Mouse (Mus musculus) MEL-GATA-1-ER (cell line): Measurements from ENCODE around the gene E2f7.

Experiments
- DNase-seq: peaks from one replicate; pipeline ENCODE4 v3.0.0-alpha.2; 2012; ENCODE audit warnings: low read depth; ENCODE audit errors: extremely low read depth

Gene E2f7

GRCm38 (mm10) chr10:110744686-110745639 is at the start of gene E2f7:
Gene E2f7 (plus strand): TSS chr10:110745439.
- DNase-seq = peak; percentile 75

GRCm38 (mm10) chr10:110701276-110701675 is 44.0 kb upstream of the E2f7 start:
- DNase-seq = no peak

GRCm38 (mm10) chr10:110705672-110706071 is 39.6 kb upstream of the E2f7 start:
- no peak for DNase-seq

GRCm38 (mm10) chr10:110707390-110708113 is 37.7 kb upstream of the E2f7 start:
- DNase-seq = no peak

- no peak for DNase-seq
Measured at GRCm38 (mm10) chr10:110716887-110717286, 28.4 kb upstream of the E2f7 start.

- no peak for DNase-seq
Measured at GRCm38 (mm10) chr10:110726431-110726830, 18.8 kb upstream of the E2f7 start.

- DNase-seq = no peak
Measured at GRCm38 (mm10) chr10:110727816-110728215, 17.4 kb upstream of the E2f7 start.

- peak; percentile 58 for DNase-seq
Measured at GRCm38 (mm10) chr10:110733343-110733742, 11.9 kb upstream of the E2f7 start.

GRCm38 (mm10) chr10:110743701-110744100 is 1.5 kb upstream of the E2f7 start:
- no peak for DNase-seq

GRCm38 (mm10) chr10:110744120-110744519 is 1.1 kb upstream of the E2f7 start:
- DNase-seq = no peak

GRCm38 (mm10) chr10:110745640-110746032 is 397 bp downstream of the E2f7 start:
- DNase-seq = no peak

GRCm38 (mm10) chr10:110749081-110749480 is 3.8 kb downstream of the E2f7 start:
- DNase-seq = no peak

GRCm38 (mm10) chr10:110749510-110750305 is 4.5 kb downstream of the E2f7 start:
- DNase-seq = no peak

GRCm38 (mm10) chr10:110752849-110753248 is 7.6 kb downstream of the E2f7 start:
- DNase-seq = no peak

GRCm38 (mm10) chr10:110755556-110755955 is 10.3 kb downstream of the E2f7 start:
- no peak for DNase-seq

GRCm38 (mm10) chr10:110756271-110756793 is 11.1 kb downstream of the E2f7 start:
- no peak for DNase-seq

- peak; percentile 10 for DNase-seq
Measured at GRCm38 (mm10) chr10:110760552-110760951, 15.3 kb downstream of the E2f7 start.

GRCm38 (mm10) chr10:110762134-110762884 is 17.1 kb downstream of the E2f7 start:
- DNase-seq = no peak

GRCm38 (mm10) chr10:110763416-110763815 is 18.2 kb downstream of the E2f7 start:
- no peak for DNase-seq

- no peak for DNase-seq
Measured at GRCm38 (mm10) chr10:110769538-110769937, 24.3 kb downstream of the E2f7 start.
